Mouse (Mus musculus) WW6 (cell line): ENCODE results near the gene Kcnj12.
A peak's percentile ranks its signal among the peaks of the same experiment; 100 is the strongest.

Experiments used
- DNase-seq: peaks from one replicate; pipeline ENCODE4 v3.0.0-alpha.2; 2013; ENCODE audit warnings: low read depth, low spot score

The Kcnj12 gene

DNA sequence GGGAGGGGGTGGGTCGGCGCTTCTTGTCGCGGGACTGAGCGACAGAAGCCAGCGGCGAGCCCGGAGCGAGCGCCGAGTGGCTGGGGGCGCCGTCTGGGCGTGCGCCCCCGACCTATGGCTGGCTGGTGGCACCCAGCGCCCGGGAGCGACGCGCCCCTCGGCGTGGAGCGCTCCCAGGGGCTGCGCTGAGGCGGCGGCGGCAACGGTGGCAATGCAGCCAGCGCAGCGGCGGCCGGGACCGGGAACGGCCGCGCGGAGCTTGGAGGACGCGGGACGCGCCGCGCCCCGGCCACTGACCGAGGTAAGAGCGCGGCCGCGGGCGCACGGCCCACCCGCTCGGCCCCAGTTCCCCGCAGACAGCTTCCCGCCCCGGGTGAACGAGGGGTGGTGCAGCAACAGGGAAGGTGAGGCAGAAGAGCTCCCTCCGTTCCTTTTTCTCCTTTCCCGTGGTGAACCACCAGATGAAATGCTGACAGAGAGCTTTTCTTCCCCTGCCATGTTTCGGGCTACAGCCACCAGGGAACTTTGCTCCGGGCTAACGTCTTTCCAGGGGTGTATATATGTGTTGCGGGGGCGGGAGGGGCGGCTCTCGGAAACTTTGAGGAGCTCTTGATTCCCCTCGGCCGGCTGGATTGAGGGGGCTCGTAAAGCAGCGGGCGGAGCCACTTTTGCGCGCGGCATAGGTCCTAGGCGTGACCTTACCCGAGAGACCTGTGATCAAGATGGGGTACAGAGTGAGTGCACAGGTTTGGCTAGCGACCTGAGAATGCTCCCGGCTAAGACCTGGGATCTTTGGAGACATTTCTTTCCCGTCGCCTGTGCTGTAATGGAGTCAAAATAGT, at the start of gene Kcnj12:
Gene Kcnj12 (plus strand): TSS at position 15 of the 842 bp plus-strand sequence.
- peak; percentile 24 for DNase-seq

DNA sequence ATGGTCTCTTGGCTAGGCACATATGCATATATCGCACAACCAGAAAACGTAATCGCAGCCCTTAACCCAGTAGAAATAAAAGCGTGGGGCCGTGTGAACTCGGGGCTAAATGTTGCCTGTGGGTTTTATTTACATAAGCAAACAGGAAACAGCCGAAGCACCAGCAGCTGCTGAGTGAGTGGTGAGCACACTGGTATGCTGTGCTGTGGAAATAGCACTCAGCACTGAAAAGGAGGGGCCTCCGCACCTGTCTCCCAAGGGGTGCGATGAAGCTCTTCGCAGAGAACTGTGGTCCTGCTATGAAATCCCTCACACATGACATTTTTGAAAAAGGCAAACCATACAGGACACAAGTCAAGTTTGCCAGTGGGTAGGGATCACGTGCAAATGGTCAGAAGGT, 47.3 kb upstream of the Kcnj12 start:
- DNase-seq = no peak

DNA sequence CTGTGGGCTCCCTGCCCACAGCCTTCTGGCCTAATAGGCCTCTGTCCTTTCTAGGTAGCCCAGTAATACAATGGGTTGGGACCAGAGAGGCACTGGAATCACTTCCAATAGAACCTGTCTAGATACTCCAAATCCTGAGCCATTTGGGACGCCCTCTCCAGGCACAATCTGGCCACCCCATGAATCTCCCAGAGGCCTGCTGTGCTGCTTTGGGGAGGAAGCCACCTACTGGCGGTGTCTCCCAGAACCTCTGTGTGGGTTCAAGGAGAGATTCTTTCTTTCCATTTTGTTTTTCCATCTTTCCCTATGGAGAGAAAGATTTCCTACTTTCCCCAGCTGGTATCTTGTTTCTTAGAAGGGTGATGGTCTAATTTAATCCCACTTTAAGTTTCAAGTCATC, 46.1 kb upstream of the Kcnj12 start:
- no peak for DNase-seq

DNA sequence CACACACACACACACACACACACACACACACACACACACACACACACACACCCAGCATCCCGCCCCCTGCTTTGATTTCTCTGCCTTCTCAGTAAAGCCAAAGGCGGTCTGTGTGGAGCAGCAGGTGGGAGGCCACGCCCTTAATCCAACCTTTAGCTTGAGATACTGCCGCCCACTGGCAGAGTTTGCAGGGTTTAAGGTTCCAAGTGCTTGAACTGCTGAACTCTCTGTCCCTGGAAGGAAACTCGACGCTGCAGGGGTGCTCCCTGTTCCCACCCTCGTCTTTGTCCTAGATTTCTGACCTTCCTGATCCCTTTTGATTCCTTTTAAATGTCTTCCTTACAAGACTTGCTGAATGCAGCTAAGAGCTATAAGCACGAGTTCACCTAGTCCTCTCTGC, 45.6 kb upstream of the Kcnj12 start:
- DNase-seq = peak; percentile 87

DNA sequence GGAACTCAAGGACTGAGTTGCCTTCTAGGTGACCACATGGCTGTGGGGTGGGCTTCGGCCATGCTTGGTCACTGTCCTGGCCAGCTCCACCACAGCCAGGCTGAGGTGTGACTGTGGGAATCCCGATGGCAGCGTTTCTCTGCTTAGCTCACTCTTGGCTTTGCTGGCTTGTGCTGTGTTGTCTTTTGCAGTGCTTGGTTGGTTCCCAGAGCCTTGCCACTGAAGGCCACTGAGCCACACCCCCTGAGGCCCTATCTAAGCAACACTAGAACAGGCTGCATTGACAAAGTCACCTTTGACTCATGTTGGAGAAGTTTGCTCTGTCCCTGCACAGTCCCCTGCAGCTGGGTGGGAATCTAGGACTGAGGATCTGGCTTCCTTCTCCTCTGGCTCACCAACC, 45.2 kb upstream of the Kcnj12 start:
- no peak for DNase-seq

DNA sequence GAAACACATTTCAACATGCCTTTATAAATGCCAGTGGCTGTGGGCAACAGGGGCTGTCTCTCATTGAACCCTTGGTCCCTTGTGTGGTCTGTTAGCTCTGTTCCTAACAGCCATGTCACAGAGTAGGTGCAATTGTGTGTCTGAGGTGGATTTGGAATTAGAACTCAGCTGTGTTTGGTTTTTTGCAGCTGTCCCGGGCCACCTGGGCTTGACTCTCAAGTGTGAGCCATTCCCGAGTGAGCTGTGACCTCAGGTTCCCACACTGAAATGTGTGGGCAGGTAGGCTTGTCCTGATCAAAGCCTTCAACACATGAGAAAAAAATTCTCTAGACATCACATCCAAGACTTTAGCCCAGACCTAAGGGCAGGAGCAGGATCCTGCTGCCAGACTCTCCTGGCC, 43.7 kb upstream of the Kcnj12 start:
- DNase-seq = no peak

DNA sequence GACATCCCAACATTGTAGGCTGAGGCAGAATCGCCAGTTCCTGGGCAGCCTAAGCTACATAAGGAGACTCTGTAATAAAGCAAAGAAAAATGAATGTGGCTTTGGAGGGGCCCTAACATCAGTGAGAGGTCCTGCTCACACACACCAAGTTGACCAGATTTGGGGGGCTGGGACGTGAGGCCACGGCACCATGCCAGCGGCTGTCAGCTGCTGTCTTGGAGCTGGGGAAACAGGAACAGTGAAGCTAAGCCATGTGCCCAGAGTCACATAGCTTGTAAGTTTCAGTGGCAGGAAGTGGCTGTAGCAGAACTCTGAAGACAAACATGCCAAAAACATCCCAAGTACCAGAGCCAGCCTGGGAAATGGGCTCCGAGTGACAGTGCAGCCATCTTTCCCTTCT, 42.6 kb upstream of the Kcnj12 start:
- DNase-seq = no peak

DNA sequence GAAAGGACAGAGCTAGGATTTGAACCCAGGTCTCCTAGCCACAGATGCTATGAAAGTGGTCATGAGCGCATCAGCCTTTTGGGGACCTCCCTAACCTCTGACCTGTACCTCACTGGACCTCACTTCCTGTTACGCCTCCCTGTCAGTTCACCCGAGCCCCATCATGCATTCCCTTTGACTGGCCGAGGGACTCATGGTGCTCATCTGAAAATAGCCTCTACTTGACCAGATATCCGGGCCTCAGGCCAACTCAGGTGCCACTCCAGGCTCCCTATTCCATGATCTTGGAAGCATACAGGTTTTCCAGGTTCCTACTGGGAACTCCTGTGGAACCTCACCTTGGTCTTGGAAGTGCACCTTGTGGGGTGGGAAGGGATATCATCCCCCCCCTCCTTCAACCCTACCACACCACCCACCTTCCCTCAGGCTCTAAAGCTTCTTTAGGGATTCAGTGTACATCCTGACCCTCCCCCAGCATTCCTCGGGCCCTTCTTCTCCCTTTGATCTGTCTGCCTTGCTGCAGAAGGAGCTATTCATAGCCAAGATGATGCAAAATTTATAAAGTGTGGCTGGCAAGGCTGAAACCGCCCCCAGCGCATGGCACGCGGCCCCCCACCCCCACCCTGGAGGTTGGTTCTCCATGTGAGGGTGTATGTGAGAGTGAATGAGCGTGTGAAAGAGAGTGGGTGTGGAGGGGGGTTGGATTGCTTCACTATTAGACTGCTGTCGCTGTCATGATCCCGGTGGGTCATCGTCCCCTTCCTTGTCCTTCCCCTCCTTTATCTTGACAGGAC, 40.5 kb upstream of the Kcnj12 start:
- DNase-seq = no peak

DNA sequence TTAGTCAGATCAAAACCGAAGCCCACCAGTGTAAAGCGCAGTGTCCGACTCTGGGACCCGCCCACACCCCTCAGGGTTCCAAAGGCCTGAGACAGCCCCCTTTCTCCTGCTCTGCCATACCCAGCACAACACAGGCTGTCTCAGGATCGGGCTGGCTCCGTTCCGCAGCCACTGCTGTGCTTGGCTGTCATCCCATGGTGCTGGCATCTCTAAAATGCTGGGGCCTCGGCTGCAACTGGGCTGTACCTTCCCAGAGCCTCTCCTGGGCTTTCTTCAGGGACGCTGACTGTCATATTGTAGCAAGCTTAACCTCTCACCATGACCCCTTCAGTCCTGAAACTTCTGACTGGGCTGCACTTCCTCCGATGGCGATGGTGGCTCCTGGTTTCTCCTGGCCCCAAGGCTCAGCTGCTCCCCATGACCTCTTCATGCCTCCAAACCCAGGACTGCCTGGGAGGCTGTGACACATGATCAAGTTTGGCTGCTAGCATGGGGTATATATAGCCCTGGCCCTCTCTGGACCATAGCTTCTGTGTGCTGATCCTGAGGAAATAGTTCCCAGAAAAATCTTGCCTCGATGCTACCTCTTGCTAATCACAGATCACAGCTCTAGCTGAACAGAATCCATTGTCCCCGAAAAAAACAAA, 37.3 kb upstream of the Kcnj12 start:
- no peak for DNase-seq

DNA sequence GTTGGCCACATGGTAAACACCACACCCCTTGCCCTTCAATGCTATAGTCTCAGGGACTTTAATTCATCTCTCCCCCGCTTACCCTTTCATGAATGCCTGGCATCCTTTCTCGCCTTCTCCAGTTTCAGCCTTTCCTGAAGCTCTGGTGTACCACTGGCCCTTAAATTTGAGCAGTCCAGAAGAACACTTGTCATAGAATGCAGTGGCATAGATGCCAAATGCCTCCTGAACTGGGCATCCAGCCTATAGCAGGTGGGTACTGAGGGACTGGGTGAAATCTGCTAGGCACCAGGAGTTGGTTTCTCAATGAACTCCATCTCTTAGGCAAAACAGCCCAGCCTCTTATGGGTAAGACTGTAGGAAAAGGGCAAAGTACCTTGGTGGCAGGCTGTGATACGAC, 31.9 kb upstream of the Kcnj12 start:
- no peak for DNase-seq

DNA sequence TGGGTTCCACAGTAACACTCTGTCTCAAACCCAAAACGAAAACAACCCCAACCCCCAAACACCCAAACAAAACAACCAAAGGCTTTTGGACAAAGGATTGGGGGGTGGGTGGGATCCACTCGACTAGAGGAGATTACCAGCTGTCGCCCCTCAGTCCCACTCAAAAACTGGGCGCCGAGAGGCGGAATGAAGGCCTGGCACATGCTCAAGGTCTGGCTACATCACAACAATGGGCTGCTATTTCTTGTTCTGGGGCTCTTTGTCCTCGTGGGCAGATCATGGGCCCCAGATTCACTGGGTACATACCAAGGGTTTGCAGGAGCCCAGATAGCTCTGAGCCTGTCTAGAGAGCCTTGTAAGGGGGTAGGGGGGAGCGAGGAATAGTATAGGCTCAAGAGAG, 19.6 kb upstream of the Kcnj12 start:
- DNase-seq = no peak

DNA sequence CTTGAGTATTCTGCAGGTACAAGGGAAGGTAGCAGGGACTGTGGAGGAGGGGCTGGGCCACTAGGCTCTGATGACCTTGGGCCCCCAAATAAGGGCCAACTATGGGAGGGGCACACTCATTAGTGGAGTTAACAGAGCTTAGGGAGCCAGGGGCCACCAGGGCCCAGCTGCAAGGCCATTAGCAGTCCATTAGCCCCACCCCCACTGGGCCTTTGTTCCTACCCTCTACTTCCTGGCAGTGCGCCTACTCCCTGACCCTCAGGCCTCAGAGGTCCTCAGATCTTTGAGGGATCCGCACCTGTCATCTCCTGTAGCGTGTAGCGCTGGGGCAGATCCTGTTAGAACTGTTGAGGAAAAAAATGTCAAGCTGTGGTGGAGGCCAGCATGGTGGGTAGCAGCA, 18.3 kb upstream of the Kcnj12 start:
- no peak for DNase-seq

DNA sequence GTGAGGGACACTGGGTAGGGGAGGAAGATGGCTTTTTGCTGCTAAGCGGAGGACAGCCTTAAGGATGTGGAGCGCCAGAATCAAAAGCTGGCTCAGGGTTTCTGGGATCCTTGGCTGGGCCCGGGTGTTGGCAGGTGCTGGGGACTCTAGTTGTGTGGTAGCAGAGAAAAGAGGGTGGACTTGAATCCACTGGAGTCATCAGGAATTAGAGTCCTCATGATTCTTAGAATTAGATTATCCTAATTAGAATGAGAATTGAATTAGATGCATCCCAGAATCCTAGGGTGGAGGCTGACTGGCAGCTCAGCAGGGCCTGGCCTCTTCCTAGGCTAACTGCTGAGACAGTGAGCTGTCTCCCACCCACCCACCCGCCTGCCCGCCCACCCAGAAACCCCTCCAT, 17.6 kb upstream of the Kcnj12 start:
- no peak for DNase-seq

DNA sequence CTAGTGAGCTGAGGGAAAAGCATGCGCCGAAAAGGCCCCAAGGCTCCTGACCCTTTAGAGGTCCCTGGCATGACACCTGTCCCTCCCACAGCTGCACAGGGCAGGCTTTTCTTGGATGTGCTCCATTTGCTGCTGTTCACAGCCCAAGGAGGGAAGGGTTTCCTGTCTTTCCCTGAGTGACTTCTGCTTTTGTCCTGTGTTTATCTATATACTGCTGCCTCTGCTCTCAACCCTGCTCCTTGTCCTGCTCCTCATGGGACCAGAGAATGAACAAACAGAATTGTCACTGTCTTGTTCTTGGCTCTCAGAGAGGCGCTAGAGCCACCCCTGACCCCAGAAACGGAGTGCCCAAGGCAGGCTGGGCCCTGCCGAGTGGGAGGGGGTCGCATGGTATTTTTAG, 17.0 kb upstream of the Kcnj12 start:
- no peak for DNase-seq

DNA sequence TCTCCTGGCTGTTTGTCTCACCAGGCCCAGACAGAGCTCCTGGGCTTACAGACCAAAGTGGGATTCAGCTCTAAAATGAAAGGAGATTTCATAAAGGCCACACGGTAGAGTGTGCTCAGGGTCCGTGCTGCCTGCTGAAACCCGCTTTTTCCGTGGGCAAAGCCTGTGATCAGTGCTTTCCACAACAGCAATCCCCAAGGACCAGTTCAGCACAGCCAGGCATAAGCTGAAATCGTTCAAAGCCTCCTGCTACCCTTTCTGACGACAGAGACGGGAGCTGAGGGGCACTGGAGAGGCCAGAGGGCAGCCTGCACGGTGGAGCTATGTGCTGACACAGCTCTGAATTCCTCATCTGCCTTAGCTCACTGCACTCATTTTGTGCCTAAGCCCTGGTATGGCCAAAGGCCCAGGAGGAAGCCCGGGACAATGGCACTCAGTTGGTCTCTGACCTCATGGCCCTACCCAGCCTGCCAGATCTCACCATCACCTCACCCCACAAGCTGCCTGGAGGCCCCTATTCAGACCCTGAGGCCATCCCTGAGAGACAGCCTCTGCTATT, 10.5 kb upstream of the Kcnj12 start:
- no peak for DNase-seq

DNA sequence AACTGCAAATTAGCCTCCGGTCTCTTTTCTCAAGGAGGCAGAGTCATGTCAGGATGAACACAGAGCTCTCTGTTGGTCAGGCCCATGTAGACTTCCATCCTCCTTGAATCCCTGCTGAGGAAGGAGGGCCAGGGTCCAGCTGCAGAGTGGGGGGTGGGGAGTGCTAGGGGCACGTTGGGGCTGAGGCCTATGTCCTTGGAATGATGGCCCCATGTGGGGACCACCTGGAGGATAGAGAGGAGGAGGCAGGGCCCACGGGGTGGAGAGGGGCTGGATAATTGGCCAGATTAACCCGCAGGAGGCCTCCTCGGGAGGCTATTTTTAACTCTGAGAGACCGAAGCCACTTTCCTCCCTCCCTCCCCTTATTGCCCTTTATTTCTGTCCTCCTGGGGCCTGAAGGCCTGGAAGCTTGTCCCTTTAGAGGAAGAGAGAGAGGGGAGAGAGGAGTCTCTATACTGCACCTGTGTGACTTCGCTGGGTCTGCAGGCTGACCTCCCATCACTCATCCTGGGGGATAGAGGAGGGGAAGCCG, 5.4 kb upstream of the Kcnj12 start:
- no peak for DNase-seq

DNA sequence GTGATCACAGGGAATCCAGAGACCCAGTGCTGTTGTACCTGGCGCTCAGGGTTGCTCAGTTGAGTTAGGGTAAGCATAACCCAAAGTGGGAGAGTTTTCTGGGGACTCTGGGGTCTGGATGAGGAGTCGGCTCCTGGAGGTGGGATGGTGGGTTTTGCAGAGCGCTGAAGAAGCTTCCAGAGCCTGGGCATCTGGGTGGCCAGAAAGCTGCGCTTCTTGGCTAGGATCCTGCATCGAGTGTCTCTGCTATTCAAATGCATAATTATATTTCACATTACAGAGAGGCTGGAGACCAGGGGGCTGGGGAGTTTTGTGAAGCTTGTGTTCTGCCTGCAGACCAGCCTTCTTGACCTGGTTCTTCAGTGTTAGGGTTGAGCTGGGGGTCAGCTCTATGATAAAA, 1.2 kb upstream of the Kcnj12 start:
- no peak for DNase-seq

DNA sequence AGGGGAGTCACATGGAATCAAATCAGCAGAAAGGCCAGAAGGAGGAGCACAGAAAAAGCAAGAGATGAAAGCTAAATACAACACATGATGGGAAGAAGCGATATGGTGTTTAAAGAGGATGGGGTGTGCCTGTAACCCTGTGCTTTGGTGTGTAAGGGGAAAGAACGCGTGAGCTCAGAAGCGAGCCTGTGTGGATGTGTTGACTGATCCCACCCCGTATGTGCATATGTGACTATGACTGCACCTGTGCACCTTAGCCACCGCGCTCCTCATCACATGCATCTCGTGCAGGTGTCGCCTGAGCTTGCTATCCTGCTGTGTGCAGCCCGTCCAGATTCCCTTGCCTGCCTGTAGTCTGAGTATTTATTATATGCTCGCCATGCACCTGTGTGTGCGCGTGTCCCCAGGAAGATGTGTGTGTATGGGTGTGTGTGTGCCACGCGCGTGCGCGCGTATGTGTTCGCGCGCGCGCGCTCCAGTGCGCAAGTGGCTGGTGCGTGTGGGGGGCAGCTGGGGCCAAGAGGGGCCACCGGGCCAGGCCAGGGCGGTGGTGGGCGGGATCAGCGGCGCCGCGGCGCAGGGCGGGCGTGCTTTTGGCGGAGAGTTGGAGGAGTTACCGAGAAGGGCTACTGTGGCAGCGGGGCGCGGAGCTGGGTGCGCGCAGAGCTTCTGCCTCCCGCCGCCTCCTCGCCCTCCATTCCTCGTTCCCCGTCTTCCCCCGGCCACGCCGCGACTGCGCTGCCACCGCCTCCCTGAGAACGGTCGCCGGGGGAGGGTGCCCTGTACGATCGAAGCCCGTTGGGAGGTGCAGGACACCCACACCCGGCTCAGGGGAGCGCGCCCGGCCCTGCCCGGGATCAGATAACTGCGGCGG, 451 bp upstream of the Kcnj12 start:
- peak; percentile 45 for DNase-seq

DNA sequence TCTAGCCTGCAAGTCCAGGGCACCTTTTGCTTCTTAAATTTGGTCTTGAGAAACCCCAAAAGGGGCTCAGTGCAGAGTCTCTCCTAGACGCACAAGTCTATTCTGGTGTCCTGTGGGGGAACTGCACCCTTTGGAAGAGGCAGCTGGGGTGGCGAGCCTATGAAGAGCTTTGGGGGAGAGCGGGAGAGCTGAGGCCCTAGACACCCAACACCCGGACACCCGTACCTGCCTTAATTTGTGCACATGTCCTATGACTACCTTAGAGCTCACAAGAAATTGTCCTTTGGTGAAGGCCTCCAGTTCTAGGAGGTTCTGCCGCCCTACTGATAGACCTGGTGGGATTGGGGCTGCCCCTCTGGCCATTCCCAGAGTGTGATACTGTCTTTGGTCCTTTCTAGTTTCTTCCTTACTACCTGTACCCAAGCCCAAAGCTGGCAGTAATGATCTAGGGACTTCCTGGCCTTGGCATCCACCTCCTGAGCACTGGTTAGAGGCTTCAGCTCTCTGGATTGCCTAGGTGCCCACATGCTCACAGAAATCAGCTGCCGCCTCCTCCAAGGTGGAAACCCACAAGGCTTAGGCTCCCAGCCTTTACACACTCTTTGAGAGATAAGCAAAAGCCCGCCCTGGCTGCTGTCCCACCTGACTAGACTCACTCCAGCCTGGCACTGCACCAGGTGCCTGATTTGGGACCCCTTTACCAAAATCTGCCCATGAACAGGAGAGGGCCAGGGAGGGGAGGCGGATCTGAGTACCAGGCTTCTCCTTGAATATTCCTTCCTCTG, 1.2 kb downstream of the Kcnj12 start:
- peak; percentile 20 for DNase-seq

DNA sequence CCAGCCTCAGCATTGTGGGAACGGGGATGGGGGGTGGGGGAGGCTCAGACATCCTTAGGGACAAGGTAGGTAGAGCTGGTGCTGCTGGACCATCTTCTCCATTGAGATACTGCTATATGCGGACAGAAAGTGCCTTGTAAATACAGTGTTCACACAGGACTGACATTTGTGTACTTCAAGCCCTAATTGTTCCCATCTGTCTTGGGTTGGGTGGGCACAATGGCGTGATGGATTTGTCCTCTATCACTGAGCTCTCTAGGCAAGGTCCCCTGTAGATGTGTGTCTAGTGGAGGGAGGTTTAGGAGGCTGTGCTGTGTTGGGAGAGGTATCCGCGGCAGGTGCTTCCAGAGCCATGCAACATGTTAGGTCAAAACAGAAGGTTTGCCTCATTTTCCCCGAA, 2.0 kb downstream of the Kcnj12 start:
- no peak for DNase-seq
